Mouse (Mus musculus) intestine, embryonic 14.5 days (tissue): Measurements from ENCODE around the gene Cdc26. TPM values are rescaled to one million over a fixed set of nuclear protein-coding genes. Genes with fewer than 3 reads are reported as not detected.

ENCODE experiments used
- ATAC-seq: fragments of 200-750 bp; cut with Nextera tagmentation; replicated peaks from 2 replicates; pipeline ENCODE4 v1.8.0; 2017; ENCODE audit warnings: low read depth, moderate number of reproducible peaks, moderate TSS enrichment, moderate library complexity; ENCODE audit not compliant: low FRiP score, low TSS enrichment
- DNase-seq: peaks from one replicate; pipeline ENCODE4 v3.0.0-alpha.2; 2018; ENCODE audit warnings: low spot score
- H3K27ac ChIP-seq: fragments of 300-500 bp; sonication (generic); 2 replicates; pipeline ENCODE4 v1.5.1; 2014; ENCODE audit warnings: low read depth, mild to moderate bottlenecking, control low read depth
- H3K27me3 ChIP-seq: fragments of 300-500 bp; sonication (generic); replicated peaks from 2 replicates; pipeline ENCODE4 v1.6.1; 2014; ENCODE audit warnings: low read length, control low read depth; ENCODE audit not compliant: control insufficient read depth, insufficient read depth
- H3K36me3 ChIP-seq: fragments of 300-500 bp; sonication (generic); 2 replicates; pipeline ENCODE4 v1.6.1; 2014; ENCODE audit warnings: low read length, control low read depth; ENCODE audit not compliant: control insufficient read depth, insufficient read depth
- H3K4me1 ChIP-seq: fragments of 300-500 bp; sonication (generic); replicated peaks from 2 replicates; pipeline ENCODE4 v1.6.1; 2014; ENCODE audit warnings: low read length, control low read depth, mixed read lengths; ENCODE audit not compliant: control insufficient read depth, insufficient read depth
- H3K4me2 ChIP-seq: fragments of 300-500 bp; sonication (generic); 2 replicates; pipeline ENCODE4 v1.6.1; 2014; ENCODE audit warnings: low read length
- H3K4me3 ChIP-seq: fragments of 300-500 bp; sonication (generic); 2 replicates; pipeline ENCODE4 v1.5.1; 2014; ENCODE audit warnings: low read depth, low read length, control low read depth, mixed read lengths
- H3K9ac ChIP-seq: fragments of 300-500 bp; sonication (generic); 2 replicates; pipeline ENCODE4 v1.6.1; 2014; ENCODE audit warnings: mild to moderate bottlenecking, low read length
- H3K9me3 ChIP-seq: fragments of 300-500 bp; sonication (generic); 2 replicates; pipeline ENCODE4 v1.6.1; 2016; ENCODE audit warnings: low read length, control low read depth; ENCODE audit not compliant: control insufficient read depth
- WGBS: fragments of 180-500 bp; shearing (Covaris S2); extraction: QIAGEN DNeasy Blood & Tissue Kit; methylation state at CpG from one replicate; pipeline ENCODE4 v1.1.7; 2014; 5-methylcytosine and 5-hydroxymethylcytosine counted together
- polyA plus RNA-seq: library from polyadenylated mRNA; unstranded; fragments of >200 nt; fragmentation: Nextera tagmentation; extraction: Ambion mirVana; gene quantifications from 2 replicates; pipeline ENCODE4 v1.2.1, GENCODE M21; 2014

Cdc26 gene
- polyA plus RNA-seq, 1 experiment from 2014 or later: 166 TPM

- H3K9ac ChIP-seq: no peak overlapping the region
- ATAC-seq (no peak), DNase-seq (no peak)
- peaks cover 3% of the 10 kb centered on the region; the same call in 1 of the 2 replicates for H3K4me1 ChIP-seq
- no peaks in the 10 kb centered on the region for H3K36me3 ChIP-seq
- no peaks in the 10 kb centered on the region for H3K27me3 ChIP-seq
- H3K4me3 ChIP-seq: no peak overlapping the region
- no peak overlapping the region for H3K27ac ChIP-seq
- H3K4me2 ChIP-seq: no peak overlapping the region
- WGBS: 96% methylated on average over 2 of the region's 2 CpGs
- H3K9me3 ChIP-seq: no peaks in the 10 kb centered on the region
These were observed 32.3 kb downstream of the Cdc26 start for GRCm38 (mm10) chr4:62376123-62376522.

GRCm38 (mm10) chr4:62374342-62374741 lies 34.1 kb downstream of the Cdc26 start:
- no peak overlapping the region for H3K9ac ChIP-seq
- H3K36me3 ChIP-seq: no peaks in the 10 kb centered on the region
- WGBS: 66% methylated on average over 4 of the region's 4 CpGs
- no peak overlapping the region for H3K4me3 ChIP-seq
- H3K4me1 ChIP-seq: peaks cover 3% of the 10 kb centered on the region; the same call in 1 of the 2 replicates
- no peak overlapping the region for H3K4me2 ChIP-seq
- H3K27me3 ChIP-seq: no peaks in the 10 kb centered on the region
- ATAC-seq (no peak), DNase-seq (no peak)
- H3K9me3 ChIP-seq: no peaks in the 10 kb centered on the region
- no peak overlapping the region for H3K27ac ChIP-seq

DNA sequence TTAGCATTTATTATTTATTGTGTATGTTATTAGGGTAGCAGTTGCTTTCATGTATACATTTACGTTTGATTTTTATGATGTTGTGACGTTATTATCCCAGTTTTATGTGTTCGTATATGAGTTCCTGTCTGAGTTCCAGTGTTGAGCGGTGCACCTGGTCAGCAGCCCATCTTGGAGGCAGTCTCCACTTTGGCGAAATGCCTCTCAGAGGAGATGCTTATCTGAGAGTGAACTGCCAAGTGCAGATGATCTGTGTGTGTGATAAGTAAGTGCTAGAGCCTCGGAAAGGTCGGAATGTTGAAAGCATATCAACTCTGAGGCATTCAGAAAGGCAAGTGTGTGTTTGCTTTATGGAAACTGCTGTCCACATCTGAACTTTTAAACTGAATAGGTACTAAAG lies 34.8 kb downstream of the Cdc26 start:
- Histone ChIP-seq H3K9me3 (no peaks in the 10 kb centered on the region), H3K27ac (no peak overlapping the region), H3K9ac (no peak overlapping the region), H3K27me3 (no peaks in the 10 kb centered on the region), H3K36me3 (no peaks in the 10 kb centered on the region), H3K4me1 (peaks cover 3% of the 10 kb centered on the region; the same call in 1 of the 2 replicates), H3K4me3 (no peak overlapping the region), H3K4me2 (no peak overlapping the region)
- DNase-seq (no peak), ATAC-seq (no peak)
- 60% methylated on average over 7 of the region's 7 CpGs for WGBS

DNA sequence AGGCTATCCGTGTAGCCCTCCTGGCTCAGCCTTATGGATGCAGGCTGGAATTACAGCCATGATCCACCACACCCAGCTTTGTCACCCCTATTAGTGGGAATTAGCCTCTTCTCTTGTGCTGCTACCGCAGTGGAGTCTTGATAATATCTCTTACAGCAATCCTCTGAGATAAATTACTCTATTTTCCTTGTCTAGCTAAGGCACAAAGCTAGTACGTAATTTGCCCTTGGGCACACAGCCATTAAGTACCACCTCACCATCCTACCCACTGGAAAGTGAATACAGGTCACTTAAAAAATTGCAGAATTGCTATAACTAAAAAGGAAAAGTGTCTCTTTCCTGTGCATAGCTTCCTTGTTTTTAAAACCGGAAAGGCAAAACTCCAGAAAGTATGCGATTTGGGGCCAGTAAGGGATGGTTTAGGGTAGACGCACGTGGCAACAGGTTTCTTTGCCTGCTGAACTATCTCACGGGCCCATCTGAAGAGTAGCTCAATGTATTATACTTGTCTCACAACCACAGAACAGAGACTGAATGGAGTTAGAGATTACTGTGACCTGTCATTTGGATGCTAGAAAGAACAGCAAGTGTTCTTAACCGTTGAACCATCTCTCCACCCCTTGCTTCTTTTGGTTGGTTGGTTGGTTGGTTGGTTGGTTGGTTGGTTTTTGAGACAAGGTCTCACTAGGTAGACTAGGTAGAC lies 35.5 kb downstream of the Cdc26 start:
- DNase-seq: no peak
- ATAC-seq: no peak
- 86% methylated on average over 9 of the region's 9 CpGs for WGBS
- H3K4me1 ChIP-seq: peaks cover 3% of the 10 kb centered on the region; the same call in 1 of the 2 replicates
- H3K27me3 ChIP-seq: no peaks in the 10 kb centered on the region
- no peak overlapping the region for H3K4me2 ChIP-seq
- H3K36me3 ChIP-seq: no peaks in the 10 kb centered on the region
- no peak overlapping the region for H3K4me3 ChIP-seq
- H3K27ac ChIP-seq: no peak overlapping the region
- H3K9ac ChIP-seq: no peak overlapping the region
- H3K9me3 ChIP-seq: no peaks in the 10 kb centered on the region

- 53% methylated on average over 1 of the region's 1 CpGs for WGBS
- Histone ChIP-seq H3K27ac (no peak overlapping the region), H3K4me2 (no peak overlapping the region), H3K4me3 (no peak overlapping the region), H3K27me3 (no peaks in the 10 kb centered on the region), H3K9me3 (no peaks in the 10 kb centered on the region), H3K4me1 (peaks cover 3% of the 10 kb centered on the region; the same call in 1 of the 2 replicates), H3K9ac (no peak overlapping the region), H3K36me3 (no peaks in the 10 kb centered on the region)
- no peak for DNase-seq
- no peak for ATAC-seq
These were observed 36.0 kb downstream of the Cdc26 start for GRCm38 (mm10) chr4:62372410-62372809.

DNA sequence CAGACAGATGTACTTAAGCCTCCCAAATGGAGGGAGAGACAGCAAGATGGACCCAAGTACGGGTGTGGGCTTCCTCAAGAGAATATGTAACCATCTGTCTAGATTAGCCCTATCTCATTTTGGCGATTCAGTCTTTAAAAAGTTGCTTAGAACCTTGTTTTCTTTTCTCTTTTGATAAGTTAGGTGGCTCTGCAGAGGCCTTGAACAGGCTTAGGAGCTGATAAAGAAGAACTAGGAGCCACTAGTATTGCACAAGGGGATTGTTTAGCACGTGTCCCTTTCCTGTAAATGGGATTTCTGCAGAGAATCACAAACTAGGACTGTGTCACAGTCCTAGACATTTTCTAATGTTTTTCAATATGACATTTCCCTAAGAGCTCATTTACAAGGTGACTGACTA lies 39.4 kb downstream of the Cdc26 start:
- Histone ChIP-seq H3K4me1 (peaks cover 7% of the 10 kb centered on the region; the same call in 1 of the 2 replicates), H3K4me2 (no peak overlapping the region), H3K27ac (no peak overlapping the region), H3K36me3 (no peaks in the 10 kb centered on the region), H3K4me3 (no peak overlapping the region), H3K9me3 (no peaks in the 10 kb centered on the region), H3K27me3 (no peaks in the 10 kb centered on the region), H3K9ac (no peak overlapping the region)
- DNase-seq (no peak), ATAC-seq (no peak)
- 69% methylated on average over 3 of the region's 3 CpGs for WGBS

GRCm38 (mm10) chr4:62367586-62367985 lies 40.9 kb downstream of the Cdc26 start:
- Histone ChIP-seq H3K9me3 (no peaks in the 10 kb centered on the region), H3K36me3 (no peaks in the 10 kb centered on the region), H3K4me1 (peaks cover 7% of the 10 kb centered on the region; the same call in 1 of the 2 replicates), H3K27ac (no peak overlapping the region), H3K9ac (no peak overlapping the region), H3K4me3 (no peak overlapping the region), H3K27me3 (no peaks in the 10 kb centered on the region), H3K4me2 (no peak overlapping the region)
- WGBS: 95% methylated on average over 6 of the region's 6 CpGs
- no peak for ATAC-seq
- no peak for DNase-seq

DNA sequence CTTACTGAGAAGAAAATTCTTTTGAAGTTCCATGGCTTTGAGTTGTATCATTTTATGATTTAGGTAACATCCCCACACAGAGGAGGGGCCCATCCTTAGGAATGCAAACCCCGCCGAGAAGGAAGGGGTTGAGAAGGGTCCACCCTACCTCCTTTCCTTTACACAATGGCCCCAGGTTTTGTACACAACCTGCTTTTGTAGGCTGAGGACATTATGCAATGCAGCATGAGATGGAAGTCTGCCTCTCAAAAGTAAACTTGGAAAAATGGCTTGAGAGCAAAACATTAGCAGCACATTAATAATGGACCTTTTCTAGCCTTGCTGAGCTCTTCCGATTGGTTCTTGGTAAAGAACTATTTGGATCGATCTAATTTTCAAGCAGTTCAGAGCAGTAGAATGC lies 42.2 kb downstream of the Cdc26 start:
- WGBS: 68% methylated on average over 4 of the region's 4 CpGs

GRCm38 (mm10) chr4:62364299-62364698 lies 44.1 kb downstream of the Cdc26 start:
- DNase-seq (no peak), ATAC-seq (no peak)
- Histone ChIP-seq H3K27ac (no peak overlapping the region), H3K9me3 (no peaks in the 10 kb centered on the region), H3K4me1 (peaks cover 19% of the 10 kb centered on the region), H3K9ac (no peak overlapping the region), H3K4me3 (no peak overlapping the region), H3K4me2 (no peak overlapping the region), H3K27me3 (no peaks in the 10 kb centered on the region), H3K36me3 (no peaks in the 10 kb centered on the region)
- WGBS: 57% methylated on average over 8 of the region's 8 CpGs

More for the DNA sequence above, 42.2 kb downstream of the Cdc26 start:
- DNase-seq (no peak), ATAC-seq (no peak)
- Histone ChIP-seq H3K9me3 (no peaks in the 10 kb centered on the region), H3K27me3 (no peaks in the 10 kb centered on the region), H3K4me3 (no peak overlapping the region), H3K9ac (no peak overlapping the region), H3K4me2 (no peak overlapping the region), H3K27ac (no peak overlapping the region), H3K4me1 (peaks cover 15% of the 10 kb centered on the region), H3K36me3 (no peaks in the 10 kb centered on the region)
